Mouse (Mus musculus) heart, embryonic 11.5 days (tissue): ENCODE data around the gene Slc18a2. TPM values are rescaled to one million over a fixed set of nuclear protein-coding genes. Genes with fewer than 3 reads are reported as not detected.
A peak's percentile ranks its signal among the peaks of the same experiment; 100 is the strongest.

Experiments
- ATAC-seq: fragments of 200-750 bp; cut with Nextera tagmentation; replicated peaks from 2 replicates; pipeline ENCODE4 v1.8.0; 2017; ENCODE audit warnings: moderate library complexity; ENCODE audit not compliant: insufficient number of reproducible peaks, low FRiP score, low TSS enrichment
- H3K27ac ChIP-seq: fragments of 300-500 bp; sonication (generic); 2 replicates; pipeline ENCODE4 v1.5.1; 2014; ENCODE audit warnings: mild to moderate bottlenecking, low read depth, low read length
- H3K27me3 ChIP-seq: fragments of 300-500 bp; sonication (generic); 2 replicates; pipeline ENCODE4 v1.6.1; 2014; ENCODE audit warnings: mild to moderate bottlenecking, low read length, mixed read lengths; ENCODE audit not compliant: control insufficient read depth, insufficient read depth
- H3K36me3 ChIP-seq: fragments of 300-500 bp; sonication (generic); 2 replicates; pipeline ENCODE4 v1.6.1; 2014; ENCODE audit warnings: mild to moderate bottlenecking, low read length, moderate library complexity, mixed read lengths; ENCODE audit not compliant: control insufficient read depth, insufficient read depth
- H3K4me1 ChIP-seq: fragments of 300-500 bp; sonication (generic); 2 replicates; pipeline ENCODE4 v1.6.1; 2014; ENCODE audit warnings: low read length; ENCODE audit not compliant: control insufficient read depth, insufficient read depth
- H3K4me2 ChIP-seq: fragments of 300-500 bp; sonication (generic); 2 replicates; pipeline ENCODE4 v1.6.1; 2014; ENCODE audit warnings: mild to moderate bottlenecking, moderate library complexity
- H3K4me3 ChIP-seq: fragments of 300-500 bp; sonication (generic); 2 replicates; pipeline ENCODE4 v1.5.1; 2014; ENCODE audit warnings: low read depth, low read length
- H3K9ac ChIP-seq: fragments of 300-500 bp; sonication (generic); 2 replicates; pipeline ENCODE4 v1.6.1; 2014; ENCODE audit warnings: mild to moderate bottlenecking, low read depth, low read length, moderate library complexity
- H3K9me3 ChIP-seq: fragments of 300-500 bp; sonication (generic); replicated peaks from 2 replicates; pipeline ENCODE4 v1.6.1; 2016; ENCODE audit warnings: low read length; ENCODE audit not compliant: control insufficient read depth
- WGBS: fragments of 180-500 bp; shearing (Covaris S2); extraction: QIAGEN DNeasy Blood & Tissue Kit; methylation state at CpG from one replicate; pipeline ENCODE4 v1.1.7; 2014; ENCODE audit not compliant: insufficient replicate concordance; 5-methylcytosine and 5-hydroxymethylcytosine counted together
- polyA plus RNA-seq: library from polyadenylated mRNA; unstranded; fragments of >200 nt; fragmentation: Nextera tagmentation; extraction: Ambion mirVana; gene quantifications from 2 replicates; pipeline ENCODE4 v1.2.1, GENCODE M21; 2014

Gene Slc18a2
- 9.2 and 10.3 TPM in 2 replicates for polyA plus RNA-seq

DNA sequence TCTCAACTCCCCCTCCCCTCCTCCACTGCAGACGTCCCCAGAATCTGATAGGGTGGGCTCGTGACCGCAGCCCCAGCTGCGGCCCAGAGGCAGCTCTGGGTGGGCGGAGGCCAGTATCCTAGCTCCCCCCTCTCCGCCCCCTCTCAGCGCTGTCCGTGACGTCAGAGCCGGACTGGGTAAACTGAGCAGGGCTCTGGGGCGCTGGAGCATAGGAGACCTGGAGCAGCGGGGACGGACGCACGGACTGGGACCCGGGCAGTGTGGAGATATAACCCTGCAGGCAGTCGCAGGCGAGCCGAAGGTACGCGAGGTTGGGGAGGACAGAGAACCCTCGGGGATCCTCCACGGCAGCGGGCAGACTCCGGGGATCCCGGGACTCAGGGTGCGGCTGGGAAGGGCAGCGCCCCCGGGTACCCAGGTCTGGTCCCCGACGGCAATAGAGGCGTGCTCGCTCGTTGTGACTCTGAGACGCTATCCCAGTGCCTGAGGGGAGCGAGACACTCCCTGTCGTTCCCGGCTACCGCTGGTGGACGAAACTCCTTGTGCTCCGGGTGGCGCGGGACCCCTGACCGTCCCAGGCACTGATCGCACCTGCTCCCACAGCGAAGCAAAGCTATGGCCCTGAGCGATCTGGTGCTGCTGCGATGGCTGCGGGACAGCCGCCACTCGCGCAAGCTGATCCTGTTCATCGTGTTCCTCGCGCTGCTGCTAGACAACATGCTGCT lies at the start of gene Slc18a2:
TSS of gene Slc18a2 (plus strand) at position 179 of the 725 bp plus-strand sequence.
- H3K4me1 ChIP-seq, result peaks cover 7% of the 10 kb centered on the region
- no peaks in the 10 kb centered on the region for H3K36me3 ChIP-seq
- no peaks in the 10 kb centered on the region for H3K9me3 ChIP-seq
- peak within 1 kb of the TSS; percentile 92 for H3K4me2 ChIP-seq
- under 1% methylated on average over 55 of the region's 55 CpGs for WGBS
- peak; percentile 85 for ATAC-seq
- H3K4me3 ChIP-seq, result peak within 1 kb of the TSS; percentile 51
- no peak within 1 kb of the TSS for H3K27ac ChIP-seq
- H3K27me3 ChIP-seq, result peaks cover 30% of the 10 kb centered on the region
- peak within 1 kb of the TSS; percentile 65 for H3K9ac ChIP-seq

- no peak for ATAC-seq
- H3K4me1 ChIP-seq, result peaks cover 4% of the 10 kb centered on the region; the same call in 1 of the 2 replicates
- no peak overlapping the region for H3K4me3 ChIP-seq
- H3K27me3 ChIP-seq, result no peaks in the 10 kb centered on the region; the same call in 1 of the 2 replicates
- no peak overlapping the region for H3K27ac ChIP-seq
- no peaks in the 10 kb centered on the region for H3K36me3 ChIP-seq
- H3K9me3 ChIP-seq, result no peaks in the 10 kb centered on the region
- H3K9ac ChIP-seq, result no peak overlapping the region
- 82% methylated on average over 3 of the region's 3 CpGs for WGBS
- no peak overlapping the region for H3K4me2 ChIP-seq
Measured at GRCm38 (mm10) chr19:59216891-59217290, 43.8 kb upstream of the Slc18a2 start.

GRCm38 (mm10) chr19:59218991-59219390 lies 41.7 kb upstream of the Slc18a2 start, which contains the start of gene Kcnk18:
Gene Kcnk18 (plus strand): TSS chr19:59219214.
- H3K9ac ChIP-seq, result no peak within 1 kb of the TSS
- no peaks in the 10 kb centered on the region; the same call in 1 of the 2 replicates for H3K4me1 ChIP-seq
- no peak for ATAC-seq
- no peak within 1 kb of the TSS for H3K4me2 ChIP-seq
- H3K27me3 ChIP-seq, result no peaks in the 10 kb centered on the region; the same call in 1 of the 2 replicates
- 84% methylated on average over 8 of the region's 8 CpGs for WGBS
- H3K27ac ChIP-seq, result no peak within 1 kb of the TSS
- H3K36me3 ChIP-seq, result no peaks in the 10 kb centered on the region
- no peaks in the 10 kb centered on the region for H3K9me3 ChIP-seq
- H3K4me3 ChIP-seq, result no peak within 1 kb of the TSS

GRCm38 (mm10) chr19:59221131-59221530 lies 39.6 kb upstream of the Slc18a2 start:
- H3K4me2 ChIP-seq, result no peak overlapping the region
- no peaks in the 10 kb centered on the region; the same call in 1 of the 2 replicates for H3K4me1 ChIP-seq
- no peaks in the 10 kb centered on the region for H3K9me3 ChIP-seq
- 71% methylated on average over 3 of the region's 3 CpGs for WGBS
- H3K9ac ChIP-seq, result no peak overlapping the region
- ATAC-seq, result no peak
- H3K36me3 ChIP-seq, result no peaks in the 10 kb centered on the region
- no peak overlapping the region for H3K4me3 ChIP-seq
- no peaks in the 10 kb centered on the region; the same call in 1 of the 2 replicates for H3K27me3 ChIP-seq
- no peak overlapping the region for H3K27ac ChIP-seq

GRCm38 (mm10) chr19:59228376-59228775 lies 32.3 kb upstream of the Slc18a2 start:
- H3K4me3 ChIP-seq, result no peak overlapping the region
- H3K9ac ChIP-seq, result no peak overlapping the region
- H3K4me2 ChIP-seq, result no peak overlapping the region
- H3K4me1 ChIP-seq, result no peaks in the 10 kb centered on the region
- 39% methylated on average over 3 of the region's 3 CpGs for WGBS
- no peaks in the 10 kb centered on the region for H3K27me3 ChIP-seq
- ATAC-seq, result no peak
- H3K27ac ChIP-seq, result no peak overlapping the region
- no peaks in the 10 kb centered on the region for H3K9me3 ChIP-seq
- no peaks in the 10 kb centered on the region for H3K36me3 ChIP-seq

GRCm38 (mm10) chr19:59232786-59233185 lies 27.9 kb upstream of the Slc18a2 start:
- Histone ChIP-seq H3K36me3 (no peaks in the 10 kb centered on the region), H3K4me3 (no peak overlapping the region), H3K27me3 (no peaks in the 10 kb centered on the region), H3K4me1 (no peaks in the 10 kb centered on the region), H3K4me2 (no peak overlapping the region), H3K9me3 (no peaks in the 10 kb centered on the region), H3K27ac (no peak overlapping the region), H3K9ac (no peak overlapping the region)
- no peak for ATAC-seq
- 65% methylated on average over 5 of the region's 5 CpGs for WGBS

DNA sequence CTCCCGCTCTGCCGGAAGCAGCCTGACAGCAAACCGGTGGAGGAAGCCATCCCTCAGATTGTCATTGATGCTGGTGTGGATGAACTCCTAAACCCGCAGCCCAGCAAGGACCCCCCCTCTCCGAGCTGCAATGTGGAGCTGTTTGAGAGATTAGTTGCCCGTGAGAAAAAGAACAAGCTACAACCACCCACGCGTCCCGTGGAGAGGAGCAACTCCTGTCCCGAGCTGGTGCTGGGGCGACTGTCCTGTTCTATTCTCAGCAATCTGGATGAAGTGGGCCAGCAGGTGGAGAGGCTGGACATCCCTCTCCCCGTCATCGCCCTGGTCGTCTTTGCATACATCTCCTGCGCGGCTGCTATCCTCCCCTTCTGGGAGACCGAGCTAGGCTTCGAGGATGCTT lies 25.7 kb upstream of the Slc18a2 start:
- ATAC-seq, result no peak
- H3K4me2 ChIP-seq, result no peak overlapping the region
- H3K9me3 ChIP-seq, result no peaks in the 10 kb centered on the region
- H3K36me3 ChIP-seq, result no peaks in the 10 kb centered on the region
- no peaks in the 10 kb centered on the region for H3K27me3 ChIP-seq
- no peak overlapping the region for H3K27ac ChIP-seq
- H3K4me1 ChIP-seq, result no peaks in the 10 kb centered on the region
- H3K4me3 ChIP-seq, result no peak overlapping the region
- 76% methylated on average over 18 of the region's 18 CpGs for WGBS
- no peak overlapping the region for H3K9ac ChIP-seq

GRCm38 (mm10) chr19:59236046-59236445 lies 24.6 kb upstream of the Slc18a2 start:
- H3K9me3 ChIP-seq, result no peaks in the 10 kb centered on the region
- 80% methylated on average over 6 of the region's 6 CpGs for WGBS

GRCm38 (mm10) chr19:59238630-59239029 lies 22.1 kb upstream of the Slc18a2 start:
- ATAC-seq, result no peak
- 72% methylated on average over 3 of the region's 3 CpGs for WGBS

More at GRCm38 (mm10) chr19:59236046-59236445, 24.6 kb upstream of the Slc18a2 start:
- no peak overlapping the region for H3K4me2 ChIP-seq
- H3K9ac ChIP-seq, result no peak overlapping the region
- H3K36me3 ChIP-seq, result no peaks in the 10 kb centered on the region
- H3K4me1 ChIP-seq, result no peaks in the 10 kb centered on the region
- no peak for ATAC-seq
- no peak overlapping the region for H3K27ac ChIP-seq
- no peaks in the 10 kb centered on the region; the same call in 1 of the 2 replicates for H3K27me3 ChIP-seq
- no peak overlapping the region for H3K4me3 ChIP-seq

More at GRCm38 (mm10) chr19:59238630-59239029, 22.1 kb upstream of the Slc18a2 start:
- H3K4me2 ChIP-seq, result no peak overlapping the region
- H3K4me1 ChIP-seq, result no peaks in the 10 kb centered on the region
- H3K36me3 ChIP-seq, result no peaks in the 10 kb centered on the region
- H3K9ac ChIP-seq, result no peak overlapping the region
- H3K27me3 ChIP-seq, result peaks cover 5% of the 10 kb centered on the region; the same call in 1 of the 2 replicates
- no peak overlapping the region for H3K27ac ChIP-seq
- no peak overlapping the region for H3K4me3 ChIP-seq
- H3K9me3 ChIP-seq, result no peaks in the 10 kb centered on the region
